ENCODE assay signal across 18 mouse cellular contexts in the genomic region with DNA sequence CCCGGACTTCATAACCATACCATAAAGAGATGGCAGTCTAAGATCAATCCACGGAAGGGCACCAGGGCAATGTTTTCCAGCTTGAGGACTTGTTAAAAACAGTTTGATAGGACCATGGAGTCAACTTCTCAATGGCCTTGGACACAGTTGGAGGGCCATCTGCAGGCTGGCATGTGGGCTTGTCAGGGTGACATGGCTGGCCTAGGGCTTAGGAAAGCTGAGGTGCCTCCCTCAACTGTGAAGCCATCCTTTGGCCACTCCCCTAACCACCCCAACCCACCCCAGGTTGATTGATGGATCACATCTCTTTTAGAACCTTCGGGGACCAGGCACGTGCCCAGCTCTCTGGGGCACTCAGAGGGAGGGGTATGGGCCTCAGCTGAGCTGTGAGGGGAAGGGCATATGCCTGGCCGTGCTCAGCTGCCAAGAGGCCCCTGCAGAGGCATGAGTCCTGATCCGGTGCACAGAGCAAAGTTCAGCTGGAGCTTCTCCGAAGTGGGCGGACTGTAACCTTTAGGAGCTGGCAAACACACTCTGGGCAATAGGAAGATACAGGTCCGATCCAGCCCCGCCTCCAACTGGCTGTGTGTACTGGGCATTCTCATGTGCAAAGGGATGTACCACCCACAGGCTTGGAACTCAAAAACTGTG. TPM values are rescaled to one million over a fixed set of nuclear protein-coding genes. Genes with fewer than 3 reads are reported as not detected.
DNase-seq lines count a peak whose midpoint lies in the region; ATAC-seq and TF ChIP-seq lines count a peak whose summit lies in the region.
"Had no signal": no experiment of that assay in that cellular context is flagged by ENCODE, and none has a peak within 500 bp of the region (broad histone marks: within the 10 kb centered on the region; RNA-seq: fewer than 3 reads in every experiment).

No protein-coding gene starts in this region.

- no peak overlapping the region for H3K4me3 ChIP-seq in kidney, embryonic 16.5 days (ENCODE audit: low read length)
- no peak overlapping the region for H3K4me3 ChIP-seq in liver, embryonic 14.5 days (ENCODE audit: insufficient read depth in 1 of 2, low read depth in 2 of 2, low read length in 2 of 2)
- H3K4me3 ChIP-seq: neural tube, embryonic 12.5 days had no signal

- no peak overlapping the region for H3K27ac ChIP-seq in kidney, embryonic 16.5 days (ENCODE audit: low read length)
- no peak overlapping the region for H3K27ac ChIP-seq in liver, embryonic 14.5 days
- H3K27ac ChIP-seq: neural tube, embryonic 12.5 days had no signal

- H3K27me3 ChIP-seq in Patski: peaks cover 8% of the 10 kb centered on the region
- no peaks in the 10 kb centered on the region for H3K27me3 ChIP-seq in kidney, embryonic 16.5 days (ENCODE audit: insufficient read depth, low read length)
- H3K27me3 ChIP-seq in liver, embryonic 14.5 days (ENCODE audit: control insufficient read depth, insufficient read depth, low read length): no peaks in the 10 kb centered on the region
- H3K27me3 ChIP-seq: neural tube, embryonic 12.5 days had no signal

- no peak overlapping the region for H3K9ac ChIP-seq in kidney, embryonic 16.5 days (replicated peaks; ENCODE audit: low read length)
- H3K9ac ChIP-seq in liver, embryonic 14.5 days (replicated peaks): no peak overlapping the region
- H3K9ac ChIP-seq: lung, embryonic 14.5 days; neural tube, embryonic 12.5 days had no signal

- no peak for TF ChIP-seq CTCF in Patski (IDR thresholded peaks at IDR 0.05)
- TF ChIP-seq CTCF in liver, embryonic 14.5 days (IDR thresholded peaks at IDR 0.05; ENCODE audit: low read depth): no peak

- in situ Hi-C loops in Patski (cut with MboI; ENCODE audit: low pct_unique_long_range_greater_than_20kb): loop anchor here (25.0 kb wide), 1 partner anchor 536 kb away; the partner anchor contains the start of genes Optc and Prelp

- 53% methylated on average over 10 of the region's 10 CpGs for WGBS in kidney, embryonic 16.5 days
- 39% methylated on average over 10 of the region's 10 CpGs for WGBS in liver, embryonic 14.5 days (ENCODE audit: insufficient replicate concordance)

- no peaks in the 10 kb centered on the region for H3K36me3 ChIP-seq in kidney, embryonic 16.5 days (ENCODE audit: insufficient read depth, low read length)
- H3K36me3 ChIP-seq in liver, embryonic 14.5 days (replicated peaks; ENCODE audit: control insufficient read depth, insufficient read depth, low read depth): no peaks in the 10 kb centered on the region
- H3K36me3 ChIP-seq: neural tube, embryonic 12.5 days had no signal

- POLR2A ChIA-PET in Patski (lab: Charles Lee): no interaction called here

- peak; percentile 8 for ATAC-seq in Patski
- peak; percentile 69 for ATAC-seq in kidney, embryonic 16.5 days (ENCODE audit: low FRiP score, low TSS enrichment)
- ATAC-seq in liver, embryonic 14.5 days (ENCODE audit: insufficient read depth): peak; percentile 51
- no peak for ATAC-seq in megakaryocyte-erythroid progenitor cell, adult 5-6 weeks (replicated peaks; ENCODE audit: low FRiP score, low TSS enrichment, poor library complexity, severe bottlenecking)
- ATAC-seq: activated CD4-positive, CD25-positive, alpha-beta regulatory T cell, adult 4 months; inflammation-experienced regulatory T-cells, adult 6 months had no signal

- no peaks in the 10 kb centered on the region for H3K9me3 ChIP-seq in kidney, embryonic 16.5 days (ENCODE audit: low read length)
- no peaks in the 10 kb centered on the region for H3K9me3 ChIP-seq in liver, embryonic 14.5 days (ENCODE audit: control insufficient read depth, low read length)
- H3K9me3 ChIP-seq: neural tube, embryonic 12.5 days had no signal

- no peak overlapping the region for H3K4me2 ChIP-seq in kidney, embryonic 16.5 days (replicated peaks; ENCODE audit: low read depth, low read length)
- H3K4me2 ChIP-seq in liver, embryonic 14.5 days (ENCODE audit: low read depth): no peak overlapping the region
- H3K4me2 ChIP-seq: lung, embryonic 14.5 days; neural tube, embryonic 12.5 days had no signal

- H3K4me1 ChIP-seq in kidney, embryonic 16.5 days (ENCODE audit: insufficient read depth, low read length): peaks cover 17% of the 10 kb centered on the region
- H3K4me1 ChIP-seq in liver, embryonic 14.5 days (replicated peaks; ENCODE audit: control insufficient read depth in 2 of 2, insufficient read depth in 2 of 2, low read length in 1 of 2): peaks cover 0 to 2% of the 10 kb centered on the region in 2 experiments; a peak in 2 of 4 replicates

- DNase-seq in Patski (ENCODE audit: low read depth, low spot score): no peak
- DNase-seq in brain, adult 2 months (ENCODE audit: low read depth, low spot score): peak; percentile 29
- peak in 2 of 3 experiments; percentile 37 to 40 for DNase-seq in liver, embryonic 14.5 days (ENCODE audit: low read depth in 3 of 3, low spot score in 3 of 3)
- no peak for DNase-seq in layer of hippocampus, adult 18-20 months (ENCODE audit: low spot score in 2 of 2)
- DNase-seq in Muller cell, postnatal 12 days (ENCODE audit: inconsistent ontology term): no peak
- DNase-seq: gastrocnemius, postnatal 25 days; layer of hippocampus, postnatal 36 days; left cerebral cortex, postnatal 4 days; lung, embryonic 14.5 days had no signal

- CTCF ChIA-PET in Patski (lab: Charles Lee): interaction anchor here (1.0 to 1.8 kb wide), 2 partner anchors 10 to 235 kb away, joined by 3 to 4 read pairs; no protein-coding TSS in a partner anchor

- no peak for TF ChIP-seq EP300 in liver, embryonic 14.5 days (IDR thresholded peaks at IDR 0.05; ENCODE audit: low read depth)

RNA-seq across cellular contexts. Expression of gene Etnk2, which starts 12.4 kb away (rescaled TPM):
- 0.51 TPM for polyA plus RNA-seq in Patski (2021)
- 3.9 and 4.9 TPM in 2 replicates for polyA plus RNA-seq in kidney, embryonic 16.5 days (2015; fragmentation: Nextera tagmentation; extraction: Ambion mirVana)
- polyA plus RNA-seq in liver, embryonic 14.5 days (2012; rRNA removed): 3.4 and 3.7 TPM in 2 replicates
- 4.9 and 5.5 TPM in 2 replicates for polyA plus RNA-seq in liver, embryonic 14.5 days (2014; fragmentation: Nextera tagmentation; extraction: Ambion mirVana)
- not detected in 2 replicates for total RNA-seq in megakaryocyte-erythroid progenitor cell, adult 5-6 weeks (2014; fragmentation: Nextera tagmentation)
- not detected in 2 replicates for total RNA-seq in megakaryocyte-erythroid progenitor cell, adult 5-6 weeks (2017)
- 1 to 10 TPM; 1.0 to 2.1 TPM for total RNA-seq in layer of hippocampus, adult 18-20 months (2021)
- total RNA-seq: megakaryocyte progenitor cell, adult 5-6 weeks had no signal
- polyA plus RNA-seq: inflammation-experienced regulatory T-cells, adult 6 months had no signal

RNA-seq across cellular contexts. Expression of gene Ren1, which starts 25.5 kb away (rescaled TPM):
- polyA plus RNA-seq in Patski (2021): not detected
- polyA plus RNA-seq in kidney, embryonic 16.5 days (2015; fragmentation: Nextera tagmentation; extraction: Ambion mirVana): 412 and 490 TPM in 2 replicates
- 0.41 and 0.50 TPM in 2 replicates for polyA plus RNA-seq in liver, embryonic 14.5 days (2012; rRNA removed)
- 0.57 and 0.90 TPM in 2 replicates for polyA plus RNA-seq in liver, embryonic 14.5 days (2014; fragmentation: Nextera tagmentation; extraction: Ambion mirVana)
- not detected in 2 replicates for total RNA-seq in megakaryocyte-erythroid progenitor cell, adult 5-6 weeks (2014; fragmentation: Nextera tagmentation)
- not detected in 2 replicates for total RNA-seq in megakaryocyte-erythroid progenitor cell, adult 5-6 weeks (2017)
- total RNA-seq in layer of hippocampus, adult 18-20 months (2021): under 1 TPM in 1 of 2 experiments, not detected in 1; 0.20 TPM
- total RNA-seq: gastrocnemius, postnatal 25 days; layer of hippocampus, postnatal 36 days; left cerebral cortex, postnatal 4 days; megakaryocyte progenitor cell, adult 5-6 weeks had no signal
- polyA plus RNA-seq: activated CD4-positive, CD25-positive, alpha-beta regulatory T cell, adult 4 months; embryonic facial prominence, embryonic 11.5 days; frontal cortex, adult 2 months; inflammation-experienced regulatory T-cells, adult 6 months had no signal

RNA-seq across cellular contexts. Expression of gene Sox13, which starts 48.4 kb away (rescaled TPM):
- 11.3 TPM for polyA plus RNA-seq in Patski (2021)
- polyA plus RNA-seq in kidney, embryonic 16.5 days (2015; fragmentation: Nextera tagmentation; extraction: Ambion mirVana): 11.5 and 12.8 TPM in 2 replicates
- 4.9 and 6.1 TPM in 2 replicates for polyA plus RNA-seq in liver, embryonic 14.5 days (2012; rRNA removed)
- polyA plus RNA-seq in liver, embryonic 14.5 days (2014; fragmentation: Nextera tagmentation; extraction: Ambion mirVana): 1.1 and 1.6 TPM in 2 replicates
- 0.33 and 3.8 TPM in 2 replicates for total RNA-seq in megakaryocyte-erythroid progenitor cell, adult 5-6 weeks (2014; fragmentation: Nextera tagmentation)
- 0.69 TPM in 1 of 2 replicates, not detected in the other for total RNA-seq in megakaryocyte-erythroid progenitor cell, adult 5-6 weeks (2017)
- 1 to 10 TPM; 7.4 to 7.9 TPM for total RNA-seq in layer of hippocampus, adult 18-20 months (2021)
- polyA plus RNA-seq: activated CD4-positive, CD25-positive, alpha-beta regulatory T cell, adult 4 months; inflammation-experienced regulatory T-cells, adult 6 months had no signal

RNA-seq across cellular contexts. Expression of gene Kiss1, which starts 54.1 kb away (rescaled TPM):
- polyA plus RNA-seq in Patski (2021): not detected
- polyA plus RNA-seq in kidney, embryonic 16.5 days (2015; fragmentation: Nextera tagmentation; extraction: Ambion mirVana): not detected in 2 replicates
- polyA plus RNA-seq in liver, embryonic 14.5 days (2012; rRNA removed): not detected in 2 replicates
- polyA plus RNA-seq in liver, embryonic 14.5 days (2014; fragmentation: Nextera tagmentation; extraction: Ambion mirVana): not detected in 2 replicates
- total RNA-seq in megakaryocyte-erythroid progenitor cell, adult 5-6 weeks (2014; fragmentation: Nextera tagmentation): not detected in 2 replicates
- not detected in 2 replicates for total RNA-seq in megakaryocyte-erythroid progenitor cell, adult 5-6 weeks (2017)
- total RNA-seq in layer of hippocampus, adult 18-20 months (2021): not detected
- total RNA-seq: gastrocnemius, postnatal 25 days; heart, postnatal 25 days; layer of hippocampus, postnatal 36 days; left cerebral cortex, postnatal 4 days; megakaryocyte progenitor cell, adult 5-6 weeks had no signal
- polyA plus RNA-seq: activated CD4-positive, CD25-positive, alpha-beta regulatory T cell, adult 4 months; embryonic facial prominence, embryonic 11.5 days; inflammation-experienced regulatory T-cells, adult 6 months; neural tube, embryonic 12.5 days had no signal

Comparison
In these comparisons a context has a peak if more than half of its experiments do, and no peak if none do; other contexts are left out.
1. DNase-seq: peak in brain, adult 2 months (single experiment) and liver, embryonic 14.5 days (2 of 3); none in Patski (single experiment), layer of hippocampus, adult 18-20 months (0 of 2) and Muller cell, postnatal 12 days (single experiment).
2. RNA of gene Ren1, which starts 25.5 kb away (polyA plus RNA-seq): 412 to 490 TPM in kidney, embryonic 16.5 days; 0.41 to 0.90 TPM in liver, embryonic 14.5 days and not detected in Patski (single experiment); every median in the first group is over 100 times any median in the second.